Mouse (Mus musculus): Measurements from ENCODE around the gene Bcl11b. TPM values are rescaled to one million over a fixed set of nuclear protein-coding genes. Genes with fewer than 3 reads are reported as not detected.

Gene Bcl11b
- total and polyA plus RNA-seq, 3 experiments = not detected

GRCm38 (mm10) chr12:107868291-107868690, 135.1 kb downstream of the Bcl11b start:
- H3K27me3 ChIP-seq (replicated peaks) = no peaks in the 10 kb centered on the region
- dilution Hi-C loops (cut with MboI; ENCODE audit: extremely low pct_ligation_motif_present, extremely low pct_unique_long_range_greater_than_20kb, low sequenced_read_pairs) = no loop called here
- no peak for DNase-seq (ENCODE audit: extremely low read depth)
- H3K79me2 ChIP-seq (replicated peaks; ENCODE audit: control insufficient read depth, extremely low read depth, insufficient read depth, poor library complexity, severe bottlenecking) = no peaks in the 10 kb centered on the region
- peaks cover 58% of the 10 kb centered on the region for H3K9me3 ChIP-seq (replicated peaks; ENCODE audit: low read length)
- H3K4me2 ChIP-seq (ENCODE audit: insufficient read depth, low read depth, poor library complexity, severe bottlenecking) = no peak overlapping the region
- in situ Hi-C loops (cut with MboI; ENCODE audit: low pct_ligation_motif_present, low pct_unique_long_range_greater_than_20kb, low sequenced_read_pairs) = no loop called here
- no peak overlapping the region for H3K4me3 ChIP-seq (replicated peaks in 1 of 3; ENCODE audit: low read depth in 2 of 3, low read length in 2 of 3, poor library complexity in 1 of 3)
- H3K4me1 ChIP-seq (ENCODE audit: control insufficient read depth in 1 of 2, insufficient read depth in 2 of 2) = no peaks in the 10 kb centered on the region
- H3K27ac ChIP-seq (ENCODE audit: insufficient read depth, low read depth) = no peak overlapping the region; the same call in 1 of the 2 replicates
- no peaks in the 10 kb centered on the region for H3K36me3 ChIP-seq (replicated peaks in 1 of 2; ENCODE audit: control insufficient read depth in 1 of 2, insufficient read depth in 1 of 2, low read length in 1 of 2)
- TF ChIP-seq ELF1 (IDR thresholded peaks at IDR 0.05; ENCODE audit: low read depth, low read length) = no peak
- H3K9ac ChIP-seq (ENCODE audit: insufficient read depth, low read depth) = no peak overlapping the region

Other genes starting within 250 kb of the Bcl11b start
- 44.2 and 44.3 TPM in 2 replicates for gene Setd3, start 175.7 kb upstream of the Bcl11b start, total RNA-seq (2012; rRNA removed)
- gene Setd3, start 175.7 kb upstream of the Bcl11b start, total RNA-seq (2014; rRNA removed) = 65.9 and 76.2 TPM in 2 replicates
- gene Setd3, start 175.7 kb upstream of the Bcl11b start, polyA plus RNA-seq (2012; ENCODE audit: insufficient read length, low read depth) = 55.8 and 60.2 TPM in 2 replicates
- gene Ccnk, start 176.0 kb upstream of the Bcl11b start, total RNA-seq (2012; rRNA removed) = 8.3 and 10.1 TPM in 2 replicates
- 5.2 and 9.2 TPM in 2 replicates for gene Ccnk, start 176.0 kb upstream of the Bcl11b start, total RNA-seq (2014; rRNA removed)
- gene Ccnk, start 176.0 kb upstream of the Bcl11b start, polyA plus RNA-seq (2012; ENCODE audit: insufficient read length, low read depth) = 51.1 and 66.8 TPM in 2 replicates